Mouse (Mus musculus) heart, embryonic 15.5 days (tissue): ENCODE results near the gene Armt1. TPM values are rescaled to one million over a fixed set of nuclear protein-coding genes. Genes with fewer than 3 reads are reported as not detected.

ENCODE experiments used
- ATAC-seq: fragments of 200-750 bp; cut with Nextera tagmentation; replicated peaks from 2 replicates; pipeline ENCODE4 v1.8.0; 2017; ENCODE audit warnings: low read depth, moderate TSS enrichment; ENCODE audit not compliant: insufficient number of reproducible peaks, insufficient read depth, low FRiP score
- H3K27ac ChIP-seq: fragments of 300-500 bp; sonication (generic); 2 replicates; pipeline ENCODE4 v1.5.1; 2015; ENCODE audit warnings: mild to moderate bottlenecking, inconsistent platforms
- H3K27me3 ChIP-seq: fragments of 300-500 bp; sonication (generic); 2 replicates; pipeline ENCODE4 v1.6.1; 2015; ENCODE audit warnings: inconsistent platforms
- H3K36me3 ChIP-seq: fragments of 300-500 bp; sonication (generic); 2 replicates; pipeline ENCODE4 v1.6.1; 2015; ENCODE audit warnings: mild to moderate bottlenecking, inconsistent platforms
- H3K4me1 ChIP-seq: fragments of 300-500 bp; sonication (generic); replicated peaks from 2 replicates; pipeline ENCODE4 v1.6.1; 2015; ENCODE audit warnings: inconsistent platforms
- H3K4me2 ChIP-seq: fragments of 300-500 bp; sonication (generic); 2 replicates; pipeline ENCODE4 v1.6.1; 2015; ENCODE audit warnings: inconsistent platforms, mild to moderate bottlenecking, moderate library complexity
- H3K4me3 ChIP-seq: fragments of 300-500 bp; sonication (generic); 2 replicates; pipeline ENCODE4 v1.5.1; 2015; ENCODE audit warnings: mild to moderate bottlenecking, inconsistent platforms
- H3K9ac ChIP-seq: fragments of 300-500 bp; sonication (generic); 2 replicates; pipeline ENCODE4 v1.6.1; 2015; ENCODE audit warnings: mild to moderate bottlenecking, inconsistent platforms
- H3K9me3 ChIP-seq: fragments of 300-500 bp; sonication (generic); replicated peaks from 2 replicates; pipeline ENCODE4 v1.6.1; 2016; ENCODE audit warnings: inconsistent platforms
- WGBS: fragments of 180-500 bp; shearing (Covaris S2); methylation state at CpG from one replicate; pipeline ENCODE4 v1.1.7; 2015; ENCODE audit warnings: mixed read lengths; 5-methylcytosine and 5-hydroxymethylcytosine counted together
- polyA plus RNA-seq: library from polyadenylated mRNA; unstranded; fragments of >200 nt; fragmentation: Nextera tagmentation; extraction: Ambion mirVana; gene quantifications from 2 replicates; pipeline ENCODE4 v1.2.1, GENCODE M21; 2015

Armt1 gene
- polyA plus RNA-seq, 1 experiment from 2014 or later = 14.0 TPM

DNA sequence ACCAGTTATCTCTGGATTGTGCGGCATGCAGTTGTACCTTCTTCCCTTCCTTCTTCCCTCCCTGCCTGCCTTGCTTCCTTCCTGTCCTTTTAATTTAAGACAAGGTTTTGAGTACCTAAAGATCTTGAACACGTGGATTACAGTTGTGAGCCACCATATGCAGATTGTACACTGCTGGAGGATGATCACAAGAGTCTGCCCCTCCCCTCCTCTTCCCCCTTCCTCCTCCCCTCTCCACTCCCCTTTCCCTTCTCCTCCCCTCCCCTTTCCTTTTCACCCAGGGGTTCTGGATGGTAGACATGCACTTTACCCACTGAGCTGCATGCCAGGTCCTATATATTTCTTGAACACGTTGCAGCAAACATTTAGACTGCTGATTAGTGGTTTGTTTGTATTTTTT, 3.1 kb downstream of the Armt1 start:
- Histone ChIP-seq H3K4me2 (no peak overlapping the region), H3K9ac (no peak overlapping the region), H3K27me3 (no peaks in the 10 kb centered on the region), H3K9me3 (no peaks in the 10 kb centered on the region), H3K4me1 (peaks cover 14% of the 10 kb centered on the region), H3K4me3 (no peak overlapping the region), H3K27ac (no peak overlapping the region), H3K36me3 (peaks cover 21% of the 10 kb centered on the region)
- ATAC-seq = no peak
- 86% methylated on average over 3 of the region's 3 CpGs for WGBS

DNA sequence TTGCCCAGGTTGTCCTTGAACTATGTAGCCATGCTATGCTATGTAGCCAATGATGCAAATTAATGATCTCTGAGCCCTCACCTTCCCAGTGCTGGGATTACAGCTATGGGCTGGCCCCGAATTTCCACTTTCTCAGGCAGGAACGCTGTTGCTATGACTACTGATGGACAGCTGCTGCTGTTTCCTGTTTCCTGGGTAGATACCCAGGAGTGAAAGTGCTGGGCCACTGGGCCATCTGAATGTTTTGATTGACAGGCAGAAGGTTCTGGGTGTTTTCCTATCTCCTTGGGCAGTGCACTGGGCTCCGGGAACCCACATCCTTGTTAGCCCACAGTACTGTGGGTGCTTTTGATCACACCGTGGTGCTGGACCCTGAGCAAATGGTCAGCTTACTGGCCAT, 24.1 kb downstream of the Armt1 start:
- Histone ChIP-seq H3K27ac (no peak overlapping the region), H3K27me3 (no peaks in the 10 kb centered on the region), H3K4me1 (no peaks in the 10 kb centered on the region), H3K4me3 (no peak overlapping the region), H3K9ac (no peak overlapping the region), H3K36me3 (peaks cover 23% of the 10 kb centered on the region), H3K9me3 (no peaks in the 10 kb centered on the region), H3K4me2 (no peak overlapping the region)
- ATAC-seq = no peak
- WGBS = 64% methylated on average over 4 of the region's 4 CpGs

DNA sequence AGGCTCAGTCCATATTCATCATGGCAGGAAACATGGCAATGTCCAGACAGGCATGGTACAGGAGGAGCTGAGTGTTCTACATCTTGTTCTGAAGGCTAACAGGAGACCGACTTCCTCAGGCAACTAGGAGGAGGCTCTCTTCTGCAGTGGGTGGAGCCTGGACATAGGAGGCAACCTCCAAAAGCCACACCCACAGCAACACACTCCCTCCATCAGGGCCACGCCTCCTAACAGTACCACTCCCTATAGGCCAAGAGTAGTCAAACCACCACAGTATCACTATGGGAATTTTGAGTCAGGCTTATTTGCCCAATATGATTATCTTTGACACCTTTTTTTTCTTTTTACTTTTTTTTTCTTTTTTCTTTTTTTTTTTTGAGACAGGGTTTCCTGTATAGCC, 27.9 kb downstream of the Armt1 start:
- Histone ChIP-seq H3K36me3 (no peaks in the 10 kb centered on the region), H3K9ac (no peak overlapping the region), H3K4me3 (no peak overlapping the region), H3K4me2 (no peak overlapping the region), H3K27ac (no peak overlapping the region), H3K4me1 (no peaks in the 10 kb centered on the region), H3K27me3 (no peaks in the 10 kb centered on the region), H3K9me3 (no peaks in the 10 kb centered on the region)
- ATAC-seq = no peak
- WGBS = 86% methylated on average over 2 of the region's 2 CpGs

DNA sequence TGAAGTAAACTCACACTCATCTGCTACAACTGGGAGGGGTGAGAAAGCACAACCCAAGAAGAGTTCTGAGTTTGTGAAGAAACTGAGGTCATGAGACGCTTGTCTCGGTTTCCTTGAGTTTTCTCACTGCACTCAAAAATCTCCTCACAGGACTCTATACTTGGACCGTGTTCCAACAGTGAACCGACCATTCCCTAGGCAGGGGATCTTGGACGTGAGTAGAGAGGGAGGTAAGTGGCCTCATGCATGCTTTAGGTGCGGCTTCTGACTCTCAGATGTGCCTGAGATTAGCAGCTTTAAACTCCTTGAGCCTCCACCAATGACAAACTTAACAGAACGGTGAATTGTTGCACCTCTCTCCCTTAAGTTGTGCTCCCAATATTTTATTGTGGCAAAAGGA, 33.5 kb downstream of the Armt1 start:
- ATAC-seq = no peak
- no peaks in the 10 kb centered on the region for H3K9me3 ChIP-seq

DNA sequence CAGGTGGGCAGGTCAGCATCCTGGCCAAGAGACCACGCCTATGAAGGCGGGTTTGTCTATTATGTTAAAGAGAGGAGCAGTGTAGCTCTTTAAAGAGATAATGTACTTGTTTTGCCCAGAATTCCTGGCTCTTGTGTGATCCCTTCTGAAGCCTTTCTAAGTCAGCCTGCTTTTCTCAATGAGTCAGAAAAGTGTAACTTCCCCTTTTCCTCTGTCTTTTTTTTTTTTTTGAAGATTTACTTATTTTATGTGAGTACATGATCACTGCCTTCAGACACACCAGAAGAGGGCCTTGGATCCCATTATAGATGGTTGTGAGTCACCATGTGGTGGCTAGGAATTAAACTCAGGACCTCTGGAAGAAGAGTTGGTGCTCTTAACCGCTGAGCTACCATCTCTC, 37.1 kb downstream of the Armt1 start:
- 78% methylated on average over 3 of the region's 3 CpGs for WGBS
- Histone ChIP-seq H3K9ac (no peak overlapping the region), H3K4me1 (0 out of 2 replicates have a peak, but pooled peaks cover 2% of the 10 kb centered on the region), H3K9me3 (no peaks in the 10 kb centered on the region), H3K36me3 (no peaks in the 10 kb centered on the region), H3K27ac (no peak overlapping the region), H3K4me3 (no peak overlapping the region), H3K27me3 (no peaks in the 10 kb centered on the region), H3K4me2 (no peak overlapping the region)
- no peak for ATAC-seq

More for the DNA sequence above, 33.5 kb downstream of the Armt1 start:
- no peaks in the 10 kb centered on the region for H3K36me3 ChIP-seq
- WGBS = 69% methylated on average over 7 of the region's 7 CpGs
- H3K9ac ChIP-seq = no peak overlapping the region
- no peak overlapping the region for H3K4me2 ChIP-seq
- no peak overlapping the region for H3K27ac ChIP-seq
- no peaks in the 10 kb centered on the region for H3K4me1 ChIP-seq
- H3K4me3 ChIP-seq = no peak overlapping the region
- no peaks in the 10 kb centered on the region for H3K27me3 ChIP-seq

DNA sequence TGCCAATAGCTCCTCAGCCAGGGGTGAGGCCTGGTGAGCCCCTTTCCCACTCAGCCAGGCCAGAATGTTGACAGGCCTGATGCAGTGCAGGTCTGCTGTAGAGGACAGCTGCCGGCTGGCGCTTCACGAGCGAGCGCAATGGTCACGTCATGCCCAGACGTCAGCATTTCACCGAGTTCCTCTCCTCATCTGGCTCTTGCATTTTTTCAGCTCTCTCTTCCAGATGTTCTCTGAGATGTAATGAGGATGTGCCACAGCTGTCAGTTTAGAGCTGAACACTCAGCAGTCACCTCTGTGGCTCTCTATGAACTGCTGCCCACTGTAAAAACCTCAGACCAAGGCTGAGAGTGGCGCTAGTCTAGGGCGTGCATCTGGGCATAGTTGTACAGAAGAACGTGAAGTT, 41.3 kb downstream of the Armt1 start:
- no peak overlapping the region for H3K27ac ChIP-seq
- no peak overlapping the region for H3K9ac ChIP-seq
- H3K4me1 ChIP-seq = 0 out of 2 replicates have a peak, but pooled peaks cover 2% of the 10 kb centered on the region
- 38% methylated on average over 11 of the region's 11 CpGs for WGBS
- H3K36me3 ChIP-seq = no peaks in the 10 kb centered on the region
- ATAC-seq = peak; percentile 77
- no peak overlapping the region for H3K4me3 ChIP-seq
- peak overlapping the region; percentile 10 for H3K4me2 ChIP-seq
- H3K9me3 ChIP-seq = no peaks in the 10 kb centered on the region
- no peaks in the 10 kb centered on the region for H3K27me3 ChIP-seq

DNA sequence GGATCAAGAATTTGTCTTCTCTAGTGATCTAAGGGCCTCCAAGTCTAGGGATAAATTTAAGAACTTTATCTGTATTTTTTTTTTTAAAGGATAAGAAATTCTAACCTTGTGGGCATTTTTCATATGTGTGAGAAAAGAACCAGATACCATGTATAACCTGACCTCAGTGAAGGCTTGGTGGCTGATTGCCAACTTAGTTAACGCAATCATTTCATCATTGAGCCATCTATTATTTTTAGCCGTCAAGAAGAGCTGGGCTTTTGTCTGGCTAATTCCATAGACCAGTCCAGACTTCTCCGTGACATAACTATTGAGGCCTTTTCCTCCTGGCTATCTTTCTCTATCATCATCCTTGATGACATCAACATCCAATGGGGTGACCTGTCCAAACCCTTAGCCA, 43.2 kb downstream of the Armt1 start:
- Histone ChIP-seq H3K9ac (no peak overlapping the region), H3K27ac (no peak overlapping the region), H3K4me3 (no peak overlapping the region), H3K4me1 (0 out of 2 replicates have a peak, but pooled peaks cover 2% of the 10 kb centered on the region), H3K4me2 (no peak overlapping the region), H3K27me3 (no peaks in the 10 kb centered on the region), H3K9me3 (no peaks in the 10 kb centered on the region), H3K36me3 (no peaks in the 10 kb centered on the region)
- WGBS = 78% methylated on average over 3 of the region's 3 CpGs
- ATAC-seq = no peak

DNA sequence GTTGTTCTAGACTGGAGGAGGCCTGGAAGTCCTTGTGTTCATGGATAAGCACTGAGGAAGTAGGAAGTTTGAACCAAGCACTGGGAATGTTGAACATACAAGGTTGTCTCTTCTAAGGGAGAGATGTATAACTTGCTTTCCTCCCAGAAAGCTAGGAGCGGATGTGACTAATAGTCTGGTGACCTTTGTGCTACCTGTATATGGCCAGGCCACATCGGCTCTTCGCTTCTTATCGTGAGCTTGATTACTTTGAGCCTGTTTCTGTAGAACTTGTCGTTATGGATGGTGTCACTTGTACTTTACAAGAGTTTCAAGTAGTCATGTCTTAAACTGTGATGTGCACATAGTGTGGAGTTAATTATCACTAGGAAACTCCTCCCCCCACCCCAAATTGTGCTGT, 44.3 kb downstream of the Armt1 start:
- H3K4me2 ChIP-seq = no peak overlapping the region
- H3K9ac ChIP-seq = no peak overlapping the region
- H3K27ac ChIP-seq = no peak overlapping the region
- no peak for ATAC-seq
- H3K4me3 ChIP-seq = no peak overlapping the region
- H3K36me3 ChIP-seq = no peaks in the 10 kb centered on the region
- 0 out of 2 replicates have a peak, but pooled peaks cover 2% of the 10 kb centered on the region for H3K4me1 ChIP-seq
- H3K9me3 ChIP-seq = no peaks in the 10 kb centered on the region
- 69% methylated on average over 5 of the region's 5 CpGs for WGBS
- no peaks in the 10 kb centered on the region for H3K27me3 ChIP-seq

DNA sequence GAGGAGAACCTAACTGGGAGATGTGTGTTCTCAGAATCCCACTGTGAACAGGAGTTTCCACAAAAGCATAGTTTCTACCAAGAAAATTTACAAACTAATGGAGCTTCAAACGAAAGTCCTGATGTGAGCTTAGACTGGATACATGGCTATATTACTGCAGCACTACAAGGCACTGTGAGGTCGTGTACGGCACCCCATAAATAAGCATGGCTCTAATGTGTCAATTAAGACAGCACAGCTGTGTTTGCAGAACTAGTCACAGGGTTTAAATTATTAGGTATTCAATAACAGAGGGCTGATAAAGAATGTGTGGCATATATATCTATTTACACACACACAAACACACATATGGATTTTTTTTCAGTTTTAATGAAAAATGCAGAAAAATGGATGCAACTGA, 48.7 kb downstream of the Armt1 start:
- no peaks in the 10 kb centered on the region for H3K36me3 ChIP-seq
- WGBS = 78% methylated on average over 3 of the region's 3 CpGs
- H3K27me3 ChIP-seq = no peaks in the 10 kb centered on the region
- H3K9ac ChIP-seq = no peak overlapping the region
- no peaks in the 10 kb centered on the region for H3K9me3 ChIP-seq
- no peak overlapping the region for H3K4me3 ChIP-seq
- no peak overlapping the region for H3K27ac ChIP-seq
- H3K4me1 ChIP-seq = no peaks in the 10 kb centered on the region
- no peak overlapping the region for H3K4me2 ChIP-seq
- no peak for ATAC-seq

DNA sequence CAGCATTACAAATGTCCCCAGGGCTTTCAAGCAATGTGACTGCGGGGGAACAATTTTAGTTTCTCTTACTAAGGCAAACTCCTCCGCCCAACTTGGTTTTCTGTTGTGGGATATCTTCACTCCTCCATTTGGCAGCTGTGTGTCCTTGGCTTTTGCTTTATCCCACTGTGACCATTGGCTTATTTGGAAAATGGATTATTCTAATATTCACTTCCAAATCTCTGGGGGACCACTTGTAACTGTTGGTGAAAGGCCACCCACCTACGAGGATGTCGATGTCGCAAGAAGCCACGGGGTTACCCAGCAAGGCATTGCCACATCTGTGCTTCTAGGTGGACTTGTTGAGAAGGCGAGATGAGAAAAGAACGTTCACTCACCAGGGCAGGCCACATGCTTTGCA, 49.4 kb downstream of the Armt1 start:
- Histone ChIP-seq H3K4me1 (no peaks in the 10 kb centered on the region), H3K36me3 (no peaks in the 10 kb centered on the region), H3K9me3 (no peaks in the 10 kb centered on the region), H3K4me3 (no peak overlapping the region), H3K9ac (no peak overlapping the region), H3K27me3 (no peaks in the 10 kb centered on the region), H3K27ac (no peak overlapping the region), H3K4me2 (no peak overlapping the region)
- WGBS = 69% methylated on average over 8 of the region's 8 CpGs
- no peak for ATAC-seq

DNA sequence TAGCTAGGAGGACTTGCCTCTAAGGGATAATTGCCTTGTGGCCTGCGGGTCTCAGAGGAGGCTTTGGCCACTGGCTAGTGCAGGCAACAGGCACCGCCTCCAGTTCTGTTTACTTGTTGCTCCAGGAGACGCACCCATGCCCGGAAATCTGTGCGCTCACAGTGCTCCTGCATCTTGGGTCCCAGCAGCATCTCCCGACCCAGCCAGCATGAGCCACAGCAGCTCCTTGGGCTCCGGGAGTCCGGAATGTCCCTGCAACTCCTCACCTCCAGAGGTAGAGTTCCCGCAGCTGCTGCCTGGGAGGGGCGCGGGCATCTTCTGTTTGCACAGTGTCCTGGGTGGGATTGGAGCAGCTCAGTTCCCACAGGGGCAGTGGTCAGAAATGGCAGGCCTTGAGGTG, 50.1 kb downstream of the Armt1 start, which contains the start of gene Ccdc170:
Gene Ccdc170 (plus strand): TSS at position 148 of the 400 bp plus-strand sequence.
- ATAC-seq = no peak
- 45% methylated on average over 11 of the region's 11 CpGs for WGBS
- no peak within 1 kb of the TSS for H3K9ac ChIP-seq
- no peak within 1 kb of the TSS for H3K27ac ChIP-seq
- no peak within 1 kb of the TSS for H3K4me2 ChIP-seq
- no peaks in the 10 kb centered on the region for H3K9me3 ChIP-seq
- H3K4me1 ChIP-seq = no peaks in the 10 kb centered on the region
- H3K36me3 ChIP-seq = no peaks in the 10 kb centered on the region
- H3K4me3 ChIP-seq = no peak within 1 kb of the TSS
- H3K27me3 ChIP-seq = no peaks in the 10 kb centered on the region

DNA sequence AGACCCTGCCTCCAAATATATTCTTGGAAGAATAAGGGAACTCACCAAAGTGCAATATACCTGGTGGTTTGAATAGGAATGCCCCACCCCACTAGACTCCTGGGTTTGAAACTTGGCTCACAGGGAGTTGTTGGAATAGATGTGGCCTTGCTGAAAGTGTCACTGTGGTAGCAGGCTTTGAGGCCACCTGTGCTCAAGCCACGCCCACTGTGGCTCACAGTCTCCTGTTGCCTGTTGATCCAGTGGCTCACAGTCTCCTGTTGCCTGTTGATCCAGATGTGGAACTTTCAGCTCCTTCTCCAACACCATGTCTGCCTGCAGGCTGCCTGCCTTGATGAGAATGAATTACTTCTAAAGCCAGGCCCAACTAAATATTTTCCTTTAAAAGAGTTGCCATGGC, 51.6 kb downstream of the Armt1 start:
- WGBS = 84% methylated on average over 1 of the region's 1 CpGs
- Histone ChIP-seq H3K27ac (no peak overlapping the region), H3K36me3 (no peaks in the 10 kb centered on the region), H3K4me1 (no peaks in the 10 kb centered on the region), H3K27me3 (no peaks in the 10 kb centered on the region), H3K9ac (no peak overlapping the region), H3K9me3 (no peaks in the 10 kb centered on the region), H3K4me2 (no peak overlapping the region), H3K4me3 (no peak overlapping the region)
- no peak for ATAC-seq
